Mouse (Mus musculus) heart, adult 10 weeks (tissue): ENCODE results near the gene Zfp383. TPM values are rescaled to one million over a fixed set of nuclear protein-coding genes. Genes with fewer than 3 reads are reported as not detected.

Experiments
- polyA plus RNA-seq: library from polyadenylated mRNA; stranded (reverse); fragments of 350-450 nt; fragmentation: Illumina TruSeq; extraction: RNeasy Lipid Tissue Mini Kit (QIAGEN cat#74804); gene quantifications from one replicate; pipeline ENCODE4 v1.2.3, GENCODE M21; 2014; ENCODE audit warnings: low read depth, low replicate concordance

Zfp383 gene
- polyA plus RNA-seq: 11.9 TPM

DNA sequence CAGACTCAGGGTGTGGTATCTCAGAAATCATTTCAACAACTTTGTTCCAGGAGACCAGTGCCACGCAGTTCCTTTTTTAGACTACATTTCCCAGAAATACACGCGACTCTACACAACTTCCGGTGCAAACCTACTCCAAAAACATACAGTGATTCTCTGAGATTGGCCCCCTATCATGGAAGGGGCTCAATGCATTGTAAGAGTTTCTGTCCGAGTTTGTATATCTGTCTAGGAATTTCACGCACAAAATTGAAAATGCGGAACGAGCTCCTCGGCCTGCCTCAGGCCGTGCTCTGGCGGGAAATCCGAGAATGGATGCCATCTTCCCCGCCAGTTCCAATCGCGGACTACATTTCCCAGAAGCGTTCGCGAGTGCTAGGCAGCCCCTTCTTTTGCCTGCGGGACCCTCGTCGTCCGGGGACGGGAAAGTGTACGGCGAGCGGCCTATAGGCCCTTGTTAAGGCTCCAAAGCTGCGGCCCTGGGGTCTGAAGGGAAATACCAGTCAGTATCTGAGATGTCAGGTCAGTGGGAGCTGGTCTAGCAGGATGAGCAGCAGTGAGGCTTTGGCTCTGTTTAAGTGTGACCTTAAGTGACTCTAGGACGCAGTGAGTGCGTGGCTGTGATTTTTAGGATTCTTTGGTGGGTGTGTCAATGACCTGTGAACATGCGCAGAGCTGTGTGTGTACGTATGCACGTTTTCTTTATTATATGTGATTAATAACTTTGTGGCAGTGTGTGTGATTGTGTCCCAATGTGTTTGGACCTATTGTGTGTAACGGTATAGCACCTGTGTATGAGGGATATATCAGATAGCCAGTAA, at the start of gene Zfp383:
Zfp383 (plus strand) TSS at position 94 of the 821 bp plus-strand sequence.

GRCm38 (mm10) chr7:29859532-29860517, 48.2 kb upstream of the Zfp383 start, which contains the start of gene Zfp420:
TSS of gene Zfp420 (plus strand) at chr7:29859979.

GRCm38 (mm10) chr7:29905966-29906681, 1.9 kb upstream of the Zfp383 start, which contains the start of gene Zfp27:
TSS of gene Zfp27 (minus strand) at chr7:29906572.

GRCm38 (mm10) chr7:29953513-29954401, 45.7 kb downstream of the Zfp383 start, which contains the start of gene Zfp74:
TSS of gene Zfp74 (minus strand) at chr7:29954089.

Other genes starting within 250 kb of the Zfp383 start
- gene Catsperg2, start 181.2 kb upstream of the Zfp383 start, polyA plus RNA-seq: not detected
- 5.6 TPM for gene Zfp84, start 139.7 kb upstream of the Zfp383 start, polyA plus RNA-seq
- gene Zfp30, start 124.2 kb upstream of the Zfp383 start, polyA plus RNA-seq: 5.3 TPM
- gene Zfp790, start 92.1 kb upstream of the Zfp383 start, polyA plus RNA-seq: 10.3 TPM
- gene Zfp940, start 54.6 kb upstream of the Zfp383 start, polyA plus RNA-seq: 0.47 TPM
- gene Zfp420, start 48.2 kb upstream of the Zfp383 start, polyA plus RNA-seq: 5.3 TPM
- 9.3 TPM for gene Zfp27, start 1.7 kb upstream of the Zfp383 start, polyA plus RNA-seq
- 5.1 TPM for gene Zfp74, start 45.9 kb downstream of the Zfp383 start, polyA plus RNA-seq
- 12.4 TPM for gene Zfp568, start 75.7 kb downstream of the Zfp383 start, polyA plus RNA-seq
- 7.4 TPM for gene Zfp14, start 143.2 kb downstream of the Zfp383 start, polyA plus RNA-seq
- 2.5 TPM for gene Zfp82, start 164.7 kb downstream of the Zfp383 start, polyA plus RNA-seq
- not detected for gene Gm26920, start 182.2 kb downstream of the Zfp383 start, polyA plus RNA-seq
- 1.4 TPM for gene Zfp566, start 182.3 kb downstream of the Zfp383 start, polyA plus RNA-seq
- gene Zfp260, start 186.6 kb downstream of the Zfp383 start, polyA plus RNA-seq: 34.9 TPM
- 1.6 TPM for gene Zfp382, start 213.7 kb downstream of the Zfp383 start, polyA plus RNA-seq